Mouse (Mus musculus): ENCODE data around the gene Sypl2.

Sypl2 gene

GRCm38 (mm10) chr3:108205601-108206000 lies 20.8 kb downstream of the Sypl2 start:
- no peak for DNase-seq (ENCODE audit: low spot score in 2 of 2)

- DNase-seq (ENCODE audit: low spot score in 2 of 2): no peak
Observed at GRCm38 (mm10) chr3:108204470-108204869, 22.0 kb downstream of the Sypl2 start.

GRCm38 (mm10) chr3:108203621-108204325 lies 22.7 kb downstream of the Sypl2 start:
- DNase-seq (ENCODE audit: low spot score in 2 of 2): peak; percentile 43 to 75

DNA sequence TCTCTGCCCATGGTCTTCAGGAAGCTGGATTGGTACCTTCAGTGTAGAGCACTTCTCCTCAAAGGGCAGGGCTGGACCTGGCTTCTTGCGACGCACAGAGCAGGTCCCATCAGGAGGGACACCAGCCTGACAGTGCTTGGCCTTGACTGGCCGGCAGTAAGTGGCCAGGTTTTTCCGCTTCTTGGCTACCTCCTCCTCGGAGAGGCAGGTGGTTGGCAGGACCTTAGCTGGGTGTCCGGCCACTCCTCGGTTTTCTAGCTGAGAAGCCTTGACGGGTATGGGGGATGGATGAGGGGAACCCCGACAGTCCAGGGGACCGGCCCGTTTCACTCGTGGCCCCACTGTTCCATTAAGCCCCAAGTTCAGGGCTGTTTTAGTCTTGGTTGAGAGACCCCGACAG lies 23.2 kb downstream of the Sypl2 start:
- no peak for DNase-seq (ENCODE audit: low spot score in 2 of 2)

- DNase-seq (ENCODE audit: low spot score in 2 of 2): peak in 1 of 2 experiments; percentile 68
Observed at GRCm38 (mm10) chr3:108202506-108202905, 23.9 kb downstream of the Sypl2 start.

DNA sequence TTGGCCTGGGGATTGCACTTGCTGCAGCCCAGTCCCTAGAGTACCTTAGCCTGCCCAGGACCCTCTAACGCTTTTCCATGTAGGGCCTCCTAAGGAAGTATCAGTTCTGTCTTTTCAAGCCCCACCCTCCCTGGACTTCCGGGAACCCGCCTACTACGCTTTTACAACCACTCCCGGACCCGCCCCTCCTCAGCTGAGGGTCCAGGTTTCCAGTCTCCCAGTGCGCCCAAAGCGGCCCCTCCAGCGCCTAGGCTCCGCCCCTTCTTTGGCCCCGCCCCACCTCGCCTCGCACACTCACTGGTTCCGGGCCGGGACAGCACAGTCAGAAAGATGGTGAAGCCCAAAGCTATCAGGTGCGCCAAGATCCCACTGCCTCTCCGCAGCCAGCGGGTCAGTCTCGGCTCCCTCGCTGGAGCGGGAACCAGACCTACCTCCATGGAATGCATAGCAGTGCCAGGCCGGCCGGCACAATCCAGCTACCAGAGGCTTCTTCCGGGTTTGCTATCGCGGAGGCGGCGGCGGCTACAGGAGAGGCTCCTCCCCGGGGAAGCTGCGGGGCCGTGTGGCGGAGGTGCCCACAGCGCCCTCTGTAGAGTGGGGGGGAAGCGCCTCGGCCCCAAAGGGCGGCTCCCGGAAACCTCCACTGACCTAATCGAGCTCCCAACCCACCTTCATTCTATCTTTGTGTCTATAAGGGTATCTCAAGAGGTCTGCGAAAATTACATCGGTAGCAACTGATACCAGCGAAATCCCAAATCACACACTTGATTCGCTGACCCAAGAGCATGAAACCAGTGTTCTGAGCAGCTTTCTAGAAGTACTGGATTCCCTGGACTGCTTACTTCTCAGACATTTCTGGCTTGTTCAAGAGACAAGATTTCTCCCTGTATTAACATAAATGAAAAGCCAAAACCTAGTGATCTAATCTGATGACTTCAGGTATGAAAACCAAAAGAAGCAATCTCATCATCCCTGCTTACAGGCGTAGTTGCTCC lies 25.8 kb downstream of the Sypl2 start, which contains the start of gene Cyb561d1:
Cyb561d1 (minus strand) TSS at position 884 of the 995 bp plus-strand sequence.
- DNase-seq (ENCODE audit: low spot score in 2 of 2): peak; percentile 92 to 97

GRCm38 (mm10) chr3:108199231-108199630 lies 27.2 kb downstream of the Sypl2 start:
- no peak for DNase-seq (ENCODE audit: low spot score in 2 of 2)

GRCm38 (mm10) chr3:108197066-108197497 lies 29.4 kb downstream of the Sypl2 start:
- DNase-seq (ENCODE audit: low spot score in 2 of 2): no peak

DNA sequence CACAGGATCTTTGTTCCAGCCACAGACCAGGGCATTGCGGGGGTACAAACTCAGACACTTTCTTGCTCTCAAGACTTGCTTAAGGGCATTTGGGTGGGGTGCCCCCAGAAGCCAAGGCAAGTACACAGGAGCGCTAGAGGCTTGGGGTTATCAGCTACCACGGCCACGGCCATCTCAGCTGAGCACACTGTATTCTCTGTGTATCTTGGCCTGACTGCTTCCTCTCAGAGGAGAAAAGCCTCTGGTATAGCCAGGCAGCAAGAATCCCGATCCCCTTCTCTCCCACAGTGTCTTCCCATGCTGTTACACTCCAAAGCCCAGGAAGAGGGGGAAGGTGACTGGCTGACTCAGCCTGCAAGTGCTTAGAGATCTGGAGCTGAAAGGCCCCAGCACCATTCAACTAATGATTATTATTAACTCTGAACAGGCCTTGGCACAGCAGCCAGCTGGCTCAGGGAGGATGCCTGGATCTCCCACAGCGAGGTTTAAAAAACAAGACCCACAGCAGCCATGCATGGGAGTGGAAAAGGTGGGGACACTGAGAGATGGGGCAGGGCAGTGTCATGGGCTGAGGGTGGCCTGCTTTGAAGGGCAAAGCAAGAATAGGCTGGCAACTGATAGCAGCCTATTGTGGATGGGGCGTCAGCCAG lies 30.4 kb downstream of the Sypl2 start:
- no peak for DNase-seq (ENCODE audit: low spot score in 2 of 2)

DNA sequence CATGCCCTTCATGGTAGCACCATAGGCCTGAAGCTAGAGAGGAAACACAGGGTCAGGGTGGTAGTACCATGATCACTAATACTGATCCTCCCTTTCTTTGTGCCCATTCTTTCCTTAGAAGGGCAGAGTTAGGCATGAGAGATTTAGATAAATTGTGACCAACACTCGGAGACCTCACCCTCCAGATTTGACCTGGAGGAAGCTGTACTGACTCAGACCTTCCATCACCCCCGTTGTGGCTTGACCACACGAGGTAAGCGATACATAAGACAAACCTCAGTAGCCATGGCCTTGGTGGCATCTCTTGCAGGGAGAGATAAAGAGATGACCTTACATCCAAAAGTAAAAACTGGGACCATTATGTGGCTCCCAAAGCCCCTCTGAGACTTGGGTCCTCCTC lies 31.2 kb downstream of the Sypl2 start:
- DNase-seq (ENCODE audit: low spot score in 2 of 2): no peak

DNA sequence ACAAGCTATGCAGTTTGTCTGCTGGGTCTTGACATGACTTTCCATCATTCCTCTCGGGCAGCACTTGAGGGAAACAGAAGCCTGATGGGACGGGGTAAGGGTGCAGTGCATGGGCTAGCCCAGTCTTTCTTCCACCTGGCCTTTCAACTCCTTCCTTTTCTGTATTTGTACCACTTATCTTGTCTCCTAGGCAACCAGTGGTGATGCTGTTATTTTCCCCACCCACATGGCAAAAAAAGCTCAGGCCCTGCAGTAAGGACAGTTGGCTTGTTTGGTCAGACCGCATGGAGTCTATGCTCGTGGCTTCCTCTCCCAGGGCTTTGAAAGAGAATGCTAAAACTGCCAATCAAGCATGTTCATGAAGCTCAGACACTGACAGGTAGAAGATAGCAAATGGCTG lies 32.8 kb downstream of the Sypl2 start:
- no peak for DNase-seq (ENCODE audit: low spot score in 2 of 2)

DNA sequence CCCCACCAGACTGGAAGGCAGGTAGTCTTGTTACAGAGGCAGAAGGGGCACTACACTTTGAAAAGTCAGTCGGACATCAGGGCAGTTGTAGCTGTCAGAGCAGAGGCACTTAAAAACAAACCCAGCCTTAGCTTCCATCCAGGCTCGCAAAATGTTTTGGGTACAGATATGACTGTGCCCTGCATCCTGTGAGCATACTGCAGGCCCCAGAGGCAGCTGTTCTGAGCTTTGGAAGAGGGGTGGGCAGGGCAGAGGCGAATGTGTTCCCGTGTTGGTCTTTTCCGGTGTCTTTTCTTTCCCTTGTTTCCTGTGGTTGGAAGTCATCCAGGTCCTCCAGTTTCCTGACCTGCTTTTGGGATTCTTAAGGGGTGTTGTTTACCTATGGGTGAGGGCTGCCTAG lies 36.6 kb downstream of the Sypl2 start:
- no peak for DNase-seq (ENCODE audit: low spot score in 2 of 2)

DNA sequence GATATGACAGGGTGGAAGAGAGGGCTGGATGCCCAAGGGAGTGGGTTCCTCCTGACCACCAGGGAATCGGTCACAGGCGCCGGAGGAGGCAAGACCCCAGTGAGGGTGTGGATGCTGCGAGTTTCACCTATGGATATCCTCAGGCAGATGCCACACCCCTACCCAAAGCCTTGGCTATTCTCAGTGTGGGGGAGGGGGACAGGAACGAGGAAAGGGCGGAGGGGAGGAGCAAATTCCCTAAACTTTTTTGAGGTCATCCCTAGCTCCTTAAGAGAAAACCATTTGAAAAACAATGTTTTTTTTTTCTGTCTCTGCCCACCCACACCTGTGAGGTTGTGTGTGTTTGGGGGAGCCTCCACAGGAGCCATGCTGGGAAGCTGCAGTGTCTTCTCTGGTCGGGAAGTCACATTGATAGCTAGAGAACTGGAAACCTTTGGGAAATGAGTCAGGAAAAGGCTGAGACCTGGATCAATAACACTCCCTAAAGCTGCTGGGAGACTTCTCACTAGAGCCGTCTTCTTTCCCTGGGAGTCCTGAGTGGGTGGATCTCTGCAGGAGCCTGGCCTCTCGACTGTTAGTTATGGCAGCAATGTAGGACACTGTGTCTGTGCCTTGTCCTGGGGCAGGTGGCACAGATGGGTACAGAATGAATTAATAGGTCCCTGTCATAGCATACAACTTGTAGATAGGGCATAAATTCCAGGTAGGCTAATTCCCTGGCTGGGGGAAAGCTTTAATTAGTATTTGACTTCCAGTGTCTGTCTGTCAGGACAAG lies 37.5 kb downstream of the Sypl2 start:
- DNase-seq (ENCODE audit: low spot score in 2 of 2): no peak

DNA sequence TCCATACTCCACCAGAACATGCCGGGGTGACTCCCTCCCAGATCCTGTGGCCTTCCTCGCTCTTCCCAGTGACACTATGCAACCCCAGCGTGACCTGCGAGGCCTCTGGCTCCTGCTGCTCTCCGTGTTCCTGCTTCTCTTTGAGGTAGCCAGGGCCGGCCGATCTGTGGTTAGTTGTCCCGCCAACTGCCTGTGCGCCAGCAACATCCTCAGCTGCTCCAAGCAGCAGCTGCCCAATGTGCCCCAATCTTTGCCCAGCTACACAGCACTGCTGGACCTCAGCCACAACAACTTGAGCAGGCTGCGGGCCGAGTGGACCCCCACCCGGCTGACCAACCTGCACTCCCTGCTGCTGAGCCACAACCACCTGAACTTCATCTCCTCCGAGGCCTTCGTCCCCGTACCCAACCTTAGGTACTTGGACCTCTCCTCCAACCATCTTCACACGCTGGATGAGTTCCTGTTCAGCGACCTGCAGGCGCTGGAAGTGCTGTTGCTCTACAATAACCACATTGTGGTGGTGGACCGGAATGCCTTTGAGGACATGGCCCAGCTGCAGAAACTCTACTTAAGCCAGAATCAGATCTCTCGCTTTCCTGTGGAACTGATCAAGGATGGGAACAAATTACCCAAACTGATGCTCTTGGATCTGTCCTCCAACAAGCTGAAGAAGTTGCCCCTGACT lies 39.2 kb downstream of the Sypl2 start:
- DNase-seq (ENCODE audit: low spot score in 2 of 2): no peak

DNA sequence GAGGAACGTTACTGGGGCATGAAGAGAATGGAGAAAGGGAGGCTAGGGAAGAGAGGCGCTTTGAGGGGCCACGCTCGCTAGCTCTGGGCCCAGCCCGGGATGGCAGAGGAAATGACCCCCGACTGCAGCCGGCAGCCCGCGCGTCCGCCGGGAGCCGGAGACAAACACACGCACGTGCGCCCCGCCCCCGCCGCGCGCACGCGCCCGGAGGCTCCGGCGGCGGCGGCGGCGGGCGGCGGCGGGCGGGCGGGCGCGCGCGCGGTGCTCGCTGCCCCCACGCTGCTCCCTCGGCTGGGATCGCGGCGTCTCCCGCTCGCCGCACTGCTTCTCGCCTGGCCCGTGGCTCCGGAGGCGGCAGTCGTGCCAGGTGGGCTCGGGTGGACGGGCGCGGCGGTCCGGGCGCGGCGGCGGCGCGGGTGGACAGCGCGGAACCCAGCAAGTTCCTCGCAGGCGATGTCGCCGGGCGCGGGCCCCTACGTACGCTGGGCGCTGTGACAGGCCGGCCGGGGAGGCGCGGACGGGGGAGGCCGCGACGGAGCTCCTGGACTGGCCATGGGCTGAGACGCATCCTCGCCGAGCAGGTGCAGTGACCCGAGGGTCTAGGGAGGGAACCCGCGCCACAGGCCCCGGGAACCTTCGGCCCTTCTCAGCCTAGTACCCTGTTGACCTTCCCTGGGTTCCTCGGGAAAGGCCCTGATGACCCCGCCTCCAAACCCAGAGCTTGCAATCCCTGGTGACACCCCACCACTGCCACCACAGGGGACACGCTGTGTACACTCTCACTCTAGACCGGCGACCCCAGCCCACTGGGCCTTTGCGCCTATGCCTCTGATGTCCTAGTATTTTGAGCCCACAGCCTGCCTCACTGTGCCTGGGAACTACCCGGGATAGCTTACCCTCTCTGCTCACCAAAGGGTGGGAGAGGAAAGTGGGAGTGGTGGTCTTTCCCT lies 40.1 kb downstream of the Sypl2 start, which contains the start of gene Amigo1:
Amigo1 (plus strand) TSS at position 238 of the 950 bp plus-strand sequence.
- DNase-seq (ENCODE audit: low spot score in 2 of 2): peak in 1 of 2 experiments; percentile 61

DNA sequence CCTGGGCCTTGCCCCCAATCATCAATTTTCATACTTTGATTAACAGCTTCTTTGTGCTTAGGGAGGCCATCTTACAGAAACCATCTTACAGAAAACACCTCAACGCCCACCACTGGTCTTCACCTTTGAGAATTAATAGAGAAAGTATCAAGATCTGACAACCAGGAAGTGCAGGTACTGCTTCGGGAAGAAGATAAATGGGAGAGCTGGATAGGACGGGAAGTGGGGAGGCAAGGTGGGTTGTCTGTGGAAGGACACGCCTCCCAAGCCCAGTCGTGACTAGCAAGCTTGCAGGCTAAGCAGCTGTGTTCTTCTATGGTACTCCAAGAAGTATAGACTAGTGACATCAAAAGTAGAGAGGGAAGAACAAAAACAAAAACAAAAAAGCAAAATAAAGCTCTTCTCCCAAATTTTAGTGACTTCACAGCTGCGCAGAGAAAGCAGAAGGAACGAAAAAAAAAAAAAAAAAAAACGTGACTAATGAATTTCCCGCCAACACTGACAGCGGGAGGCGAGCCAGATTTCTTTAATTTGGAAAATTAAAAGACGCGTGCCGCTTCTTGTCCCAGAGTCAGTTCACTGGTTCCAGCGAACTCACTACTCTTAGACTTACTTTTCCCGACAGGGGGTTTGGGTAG lies 40.9 kb downstream of the Sypl2 start:
- DNase-seq (ENCODE audit: low spot score in 2 of 2): no peak

DNA sequence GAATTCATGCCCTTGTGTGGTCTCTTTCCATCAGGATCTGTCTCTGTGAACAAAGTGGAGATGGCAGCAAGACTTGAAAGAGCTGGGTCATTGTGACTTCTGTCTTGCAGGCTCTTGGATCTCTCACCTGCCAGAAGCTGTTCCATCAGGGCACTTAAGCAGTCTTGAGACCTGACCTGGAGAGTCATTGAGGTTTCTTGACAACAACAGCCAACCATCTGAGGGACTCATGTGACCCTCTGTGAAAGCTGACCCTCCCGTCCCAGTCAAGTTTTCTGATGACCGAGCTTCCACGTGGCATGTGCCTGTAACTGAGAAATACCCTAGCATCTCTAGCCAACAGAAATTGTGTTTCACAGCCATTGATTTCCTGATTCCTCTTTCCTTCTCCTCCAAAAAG lies 41.7 kb downstream of the Sypl2 start:
- DNase-seq (ENCODE audit: low spot score in 2 of 2): no peak

DNA sequence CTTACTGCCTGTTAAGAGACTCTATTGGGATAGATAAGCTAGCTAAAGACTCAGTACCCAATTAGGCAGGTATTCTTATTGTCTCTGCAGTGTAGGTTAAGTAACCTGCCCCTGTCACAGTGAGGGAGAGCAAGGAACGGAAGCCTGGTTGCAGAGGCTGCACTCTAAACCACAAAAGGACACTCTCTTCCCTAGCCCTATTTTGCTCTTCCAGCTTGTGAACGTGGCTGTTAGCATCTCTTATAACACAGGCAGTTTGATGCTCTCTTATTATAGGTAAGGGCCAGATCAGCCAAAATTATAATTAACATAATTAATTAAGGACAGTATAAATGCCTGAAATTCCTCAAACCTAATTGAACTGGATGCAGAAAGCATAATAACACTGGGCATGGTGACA lies 45.9 kb downstream of the Sypl2 start:
- no peak for DNase-seq (ENCODE audit: low spot score in 2 of 2)

Data from urinary bladder, adult 18-20 months (tissue).